Mouse (Mus musculus) forebrain, embryonic 14.5 days (tissue): ENCODE data around the gene Prkag1. TPM values are rescaled to one million over a fixed set of nuclear protein-coding genes. Genes with fewer than 3 reads are reported as not detected.

Source experiments
- ATAC-seq: fragments of 200-750 bp; cut with Nextera tagmentation; 2 replicates; pipeline ENCODE4 v1.8.0; 2017; ENCODE audit warnings: mild to moderate bottlenecking, moderate library complexity
- DNase-seq: peaks from one replicate; pipeline ENCODE4 v3.0.0-alpha.2; 2015; ENCODE audit warnings: low spot score
- H3K27ac ChIP-seq: fragments of 300-500 bp; sonication (generic); 2 replicates; pipeline ENCODE4 v1.5.1; 2014; ENCODE audit warnings: low read depth, mild to moderate bottlenecking, control low read depth, low read length, moderate library complexity
- H3K27me3 ChIP-seq: fragments of 300-500 bp; sonication (generic); replicated peaks from 2 replicates; pipeline ENCODE4 v1.6.1; 2014; ENCODE audit warnings: low read length, control low read depth, mixed read lengths; ENCODE audit not compliant: control insufficient read depth, insufficient read depth
- H3K36me3 ChIP-seq: fragments of 300-500 bp; sonication (generic); 2 replicates; pipeline ENCODE4 v1.6.1; 2014; ENCODE audit warnings: low read length, control low read depth; ENCODE audit not compliant: control insufficient read depth, insufficient read depth
- H3K4me1 ChIP-seq: fragments of 300-500 bp; sonication (generic); 2 replicates; pipeline ENCODE4 v1.6.1; 2014; ENCODE audit warnings: antibody characterized with exemption, low read length, control low read depth; ENCODE audit not compliant: control insufficient read depth, insufficient read depth
- H3K4me2 ChIP-seq: fragments of 300-500 bp; sonication (generic); 2 replicates; pipeline ENCODE4 v1.6.1; 2014; ENCODE audit warnings: mild to moderate bottlenecking, control low read depth, low read length
- H3K4me3 ChIP-seq: fragments of 300-500 bp; sonication (generic); 2 replicates; pipeline ENCODE4 v1.5.1; 2014; ENCODE audit warnings: low read depth, low read length, control low read depth
- H3K9ac ChIP-seq: fragments of 300-500 bp; sonication (generic); 2 replicates; pipeline ENCODE4 v1.6.1; 2014; ENCODE audit warnings: mild to moderate bottlenecking, low read length, control low read depth, moderate library complexity
- H3K9me3 ChIP-seq: fragments of 300-500 bp; sonication (generic); replicated peaks from 2 replicates; pipeline ENCODE4 v1.6.1; 2016; ENCODE audit warnings: low read length, control low read depth, mixed read lengths; ENCODE audit not compliant: control insufficient read depth
- WGBS: fragments of 180-500 bp; shearing (Covaris S2); extraction: QIAGEN DNeasy Blood & Tissue Kit; methylation state at CpG from one replicate; pipeline ENCODE4 v1.1.7; 2014; 5-methylcytosine and 5-hydroxymethylcytosine counted together
- polyA plus RNA-seq: library from polyadenylated mRNA; unstranded; fragments of >200 nt; fragmentation: Nextera tagmentation; extraction: Ambion mirVana; gene quantifications from 2 replicates; pipeline ENCODE4 v1.2.1, GENCODE M21; 2014

Prkag1 gene
- polyA plus RNA-seq, 1 experiment from 2014 or later, result 82.1 TPM

DNA sequence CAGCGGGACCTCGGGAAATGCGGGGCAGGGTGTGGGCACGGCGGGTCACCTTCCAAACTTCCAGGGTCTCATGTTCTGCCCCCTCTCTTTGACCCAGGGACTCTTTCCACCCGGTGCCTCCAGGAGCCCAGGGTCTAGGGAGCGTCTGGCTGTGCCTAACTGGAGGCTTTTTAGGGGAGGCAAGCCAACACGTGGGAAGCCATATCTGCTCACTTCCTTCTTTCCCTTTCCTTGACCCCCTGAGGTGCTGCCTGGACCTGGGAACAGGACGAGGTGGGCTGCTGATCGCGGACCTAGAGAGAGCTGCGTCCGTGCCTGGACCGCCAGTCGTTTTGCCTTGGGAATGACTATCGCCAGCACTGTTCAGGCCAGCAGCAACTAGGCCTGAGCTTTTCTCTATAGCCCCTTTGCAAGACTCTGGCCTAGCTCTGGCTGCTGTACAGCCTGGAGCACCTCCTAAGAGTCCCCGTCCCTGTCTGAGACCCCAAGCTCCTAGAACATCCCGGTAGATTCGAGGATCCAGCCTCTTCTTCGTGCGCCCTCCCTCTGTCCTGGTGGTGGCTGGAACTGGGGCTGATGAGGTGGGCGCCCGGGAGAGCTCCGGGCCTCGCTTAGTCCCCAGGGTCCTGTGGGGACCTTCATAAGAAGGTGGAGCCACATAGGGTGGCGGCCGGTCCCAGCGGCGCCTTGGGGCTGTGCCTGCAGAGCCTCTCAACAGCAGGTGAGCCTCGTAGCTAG lies 25.1 kb downstream of the Prkag1 start:
- H3K9ac ChIP-seq, result no peak overlapping the region
- H3K27ac ChIP-seq, result no peak overlapping the region
- no peak for ATAC-seq

DNA sequence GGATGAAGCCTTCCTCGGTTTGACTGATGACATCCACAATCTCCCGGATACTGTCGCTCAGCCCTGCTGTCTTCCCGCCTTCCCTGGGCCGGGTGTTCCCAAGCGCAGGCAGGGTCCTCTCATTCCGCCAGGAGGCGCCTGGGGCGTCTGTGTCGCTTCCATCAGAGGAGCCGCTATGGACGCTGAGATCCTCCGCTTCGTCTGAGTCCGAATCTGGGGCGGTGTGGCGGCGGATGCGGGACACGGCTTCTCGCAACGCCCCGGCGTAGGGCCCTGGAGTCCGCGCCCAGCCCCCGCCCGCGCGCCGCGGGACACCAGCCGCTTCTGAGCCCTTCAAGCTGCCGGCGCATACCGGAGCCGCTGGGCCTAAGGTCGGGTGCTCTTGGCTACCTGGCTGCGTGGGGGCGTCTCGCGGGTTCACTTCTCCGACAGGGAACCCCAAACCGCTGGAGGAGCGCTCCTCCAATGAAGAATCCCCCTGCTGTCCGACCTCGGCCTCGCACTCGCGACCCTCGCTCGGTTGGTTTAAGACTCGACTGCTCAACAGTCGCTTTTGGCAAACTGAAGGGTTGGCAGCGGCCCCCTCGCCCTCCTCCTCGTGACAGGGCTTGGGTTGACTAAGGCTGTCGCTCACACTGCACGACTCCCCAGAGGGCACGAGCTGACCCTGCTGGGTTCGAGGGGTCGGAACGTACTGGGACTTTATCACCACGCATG lies 25.8 kb downstream of the Prkag1 start:
- no peak overlapping the region for H3K27ac ChIP-seq
- DNase-seq, result peak; percentile 82
- H3K36me3 ChIP-seq, result no peaks in the 10 kb centered on the region
- H3K4me3 ChIP-seq, result peak overlapping the region; percentile 37
- 1% methylated on average over 63 of the region's 64 CpGs for WGBS
- H3K27me3 ChIP-seq, result peaks cover 100% of the 10 kb centered on the region
- no peaks in the 10 kb centered on the region for H3K9me3 ChIP-seq
- ATAC-seq, result peak; percentile 66
- H3K9ac ChIP-seq, result peak overlapping the region; percentile 59
- H3K4me1 ChIP-seq, result peaks cover 6% of the 10 kb centered on the region; the same call in 1 of the 2 replicates
- H3K4me2 ChIP-seq, result peak overlapping the region; percentile 76

More for the DNA sequence above, 25.1 kb downstream of the Prkag1 start:
- Histone ChIP-seq H3K9me3 (no peaks in the 10 kb centered on the region), H3K4me1 (peaks cover 6% of the 10 kb centered on the region; the same call in 1 of the 2 replicates), H3K36me3 (0 out of 2 replicates have a peak, but pooled peaks cover 3% of the 10 kb centered on the region), H3K27me3 (peaks cover 95% of the 10 kb centered on the region), H3K4me2 (peak overlapping the region; percentile 76; the same call in 1 of the 2 replicates), H3K4me3 (peak overlapping the region; percentile 37)
- no peak for DNase-seq
- WGBS, result 2% methylated on average over 30 of the region's 30 CpGs

- ATAC-seq (peak; percentile 49), DNase-seq (peak; percentile 83)
- Histone ChIP-seq H3K27me3 (peaks cover 94% of the 10 kb centered on the region), H3K27ac (no peak overlapping the region), H3K4me2 (peak overlapping the region; percentile 32; the same call in 1 of the 2 replicates), H3K4me3 (no peak overlapping the region), H3K4me1 (peaks cover 6% of the 10 kb centered on the region; the same call in 1 of the 2 replicates), H3K36me3 (no peaks in the 10 kb centered on the region), H3K9me3 (no peaks in the 10 kb centered on the region), H3K9ac (no peak overlapping the region)
- WGBS, result under 1% methylated on average over 32 of the region's 32 CpGs
These were observed 27.3 kb downstream of the Prkag1 start for GRCm38 (mm10) chr15:98804054-98804453.

DNA sequence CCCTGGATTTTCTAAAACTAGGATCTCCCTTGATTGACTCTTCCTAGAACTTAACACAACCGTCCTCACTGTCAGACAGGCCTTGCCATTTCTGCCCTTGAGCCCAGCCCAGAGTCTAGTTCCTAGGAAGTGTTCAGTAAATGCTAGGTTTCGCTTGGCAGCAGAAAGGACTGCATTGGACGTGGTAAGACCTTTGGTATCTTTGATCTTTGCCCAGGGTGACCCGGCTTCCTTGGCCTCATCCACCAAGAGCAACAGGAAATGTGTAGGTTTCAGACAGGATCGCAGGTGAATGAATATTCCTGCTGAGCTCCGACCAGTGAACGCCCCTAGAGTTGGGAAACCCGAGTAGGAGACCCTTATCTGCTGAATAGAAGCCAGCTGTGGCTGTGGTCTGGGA lies 28.4 kb downstream of the Prkag1 start:
- Histone ChIP-seq H3K9ac (no peak overlapping the region), H3K4me1 (peaks cover 15% of the 10 kb centered on the region), H3K27me3 (peaks cover 93% of the 10 kb centered on the region), H3K4me3 (no peak overlapping the region), H3K27ac (no peak overlapping the region), H3K4me2 (no peak overlapping the region), H3K36me3 (no peaks in the 10 kb centered on the region), H3K9me3 (no peaks in the 10 kb centered on the region)
- DNase-seq (no peak), ATAC-seq (no peak)
- WGBS, result under 1% methylated on average over 8 of the region's 8 CpGs

DNA sequence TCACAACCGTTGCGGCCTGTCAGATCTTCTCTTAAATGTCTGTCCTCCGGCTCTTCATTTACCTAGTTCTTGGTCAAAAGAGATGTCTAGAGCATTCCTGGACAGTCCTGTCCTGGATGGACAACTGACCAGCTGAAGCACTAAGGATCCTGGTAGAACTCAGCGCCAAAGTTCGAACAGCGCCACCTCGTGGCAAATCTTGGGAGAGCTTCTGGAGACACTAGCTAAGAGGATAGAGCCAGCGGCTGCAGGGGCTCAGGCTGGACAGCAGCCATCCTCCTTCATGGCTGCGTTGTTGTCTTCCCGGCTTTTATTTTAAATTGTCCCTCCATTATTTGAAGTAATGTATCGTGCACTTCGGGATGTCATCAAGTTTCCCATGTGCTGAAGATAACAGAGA lies 31.9 kb downstream of the Prkag1 start:
- Histone ChIP-seq H3K36me3 (no peaks in the 10 kb centered on the region), H3K4me2 (no peak overlapping the region), H3K9me3 (no peaks in the 10 kb centered on the region), H3K4me1 (peaks cover 15% of the 10 kb centered on the region), H3K4me3 (no peak overlapping the region), H3K27me3 (peaks cover 86% of the 10 kb centered on the region), H3K27ac (no peak overlapping the region), H3K9ac (no peak overlapping the region)
- ATAC-seq, result no peak
- 13% methylated on average over 12 of the region's 12 CpGs for WGBS
- DNase-seq, result peak; percentile 80

GRCm38 (mm10) chr15:98798903-98799302 lies 32.4 kb downstream of the Prkag1 start:
- Histone ChIP-seq H3K4me2 (no peak overlapping the region), H3K27ac (no peak overlapping the region), H3K9ac (no peak overlapping the region), H3K36me3 (no peaks in the 10 kb centered on the region), H3K4me1 (peaks cover 15% of the 10 kb centered on the region), H3K27me3 (peaks cover 86% of the 10 kb centered on the region), H3K4me3 (no peak overlapping the region), H3K9me3 (no peaks in the 10 kb centered on the region)
- WGBS, result 43% methylated on average over 3 of the region's 3 CpGs
- no peak for ATAC-seq
- DNase-seq, result no peak

GRCm38 (mm10) chr15:98797835-98798492 lies 33.4 kb downstream of the Prkag1 start:
- Histone ChIP-seq H3K27ac (no peak overlapping the region), H3K9me3 (no peaks in the 10 kb centered on the region), H3K4me3 (no peak overlapping the region), H3K9ac (no peak overlapping the region), H3K4me1 (peaks cover 15% of the 10 kb centered on the region), H3K27me3 (peaks cover 86% of the 10 kb centered on the region), H3K36me3 (no peaks in the 10 kb centered on the region), H3K4me2 (peak overlapping the region; percentile 27)
- DNase-seq, result peak; percentile 82
- ATAC-seq, result peak; percentile 88
- WGBS, result 1% methylated on average over 28 of the region's 28 CpGs

DNA sequence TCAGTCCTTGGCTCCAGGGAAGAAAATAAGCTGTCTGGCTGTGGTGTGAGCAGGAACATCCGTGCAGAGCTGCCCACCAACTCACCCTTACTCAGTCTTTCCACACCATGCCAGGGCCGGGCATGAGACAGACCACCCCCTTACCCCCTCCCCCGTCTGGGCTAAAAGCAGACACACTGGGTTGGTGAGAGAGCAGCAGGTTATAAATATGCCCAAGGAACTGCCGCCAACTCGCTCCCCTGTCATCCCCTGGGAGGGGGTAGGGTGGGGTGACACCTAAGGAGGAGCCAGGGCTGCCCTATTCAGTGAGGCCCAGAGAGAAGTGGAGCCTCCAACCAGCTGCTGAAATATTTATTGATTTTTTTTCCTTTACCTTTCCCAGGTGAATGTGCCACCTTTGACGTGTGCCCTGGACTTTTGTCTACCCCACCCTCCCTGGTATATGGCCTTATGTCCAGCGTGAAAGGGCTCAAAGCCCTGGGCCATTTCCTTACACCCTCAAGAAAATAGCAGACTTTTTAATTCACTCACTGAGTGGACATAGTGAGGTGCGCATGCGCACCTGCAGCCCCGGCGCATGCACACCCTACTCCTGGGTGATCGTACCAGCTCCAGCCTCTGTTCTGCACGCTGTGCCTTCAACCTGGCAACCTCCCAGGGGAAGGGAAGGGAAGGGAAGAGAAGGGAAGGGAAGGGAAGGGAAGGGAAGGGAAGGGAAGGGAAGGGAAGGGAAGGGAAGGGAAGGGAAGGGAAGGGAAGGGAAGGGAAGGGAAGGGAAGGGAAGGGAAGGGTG lies 34.3 kb downstream of the Prkag1 start:
- WGBS, result 1% methylated on average over 13 of the region's 13 CpGs
- ATAC-seq (no peak), DNase-seq (peak; percentile 78)
- Histone ChIP-seq H3K9ac (no peak overlapping the region), H3K4me2 (no peak overlapping the region), H3K9me3 (no peaks in the 10 kb centered on the region), H3K27me3 (peaks cover 86% of the 10 kb centered on the region), H3K4me1 (peaks cover 15% of the 10 kb centered on the region), H3K27ac (no peak overlapping the region), H3K4me3 (no peak overlapping the region), H3K36me3 (no peaks in the 10 kb centered on the region)
